Mouse (Mus musculus) cerebellum, adult 2 months (tissue): ENCODE measurements around the gene Arl15. TPM values are rescaled to one million over a fixed set of nuclear protein-coding genes. Genes with fewer than 3 reads are reported as not detected.

Source experiments
- DNase-seq, 2 experiments: peaks; one replicate each; pipeline ENCODE4 v3.0.0; 2021
- H3K27ac ChIP-seq: fragments of 200-500 bp; 2 replicates; pipeline ENCODE4 v1.5.1; 2012; ENCODE audit warnings: low read length, control low read depth, inconsistent platforms; ENCODE audit not compliant: insufficient read depth
- H3K27me3 ChIP-seq: fragments of 200-500 bp; 2 replicates; pipeline ENCODE4 v1.6.1; 2012; ENCODE audit warnings: inconsistent platforms, mild to moderate bottlenecking, low read length, moderate library complexity; ENCODE audit not compliant: control insufficient read depth, insufficient read depth
- H3K4me1 ChIP-seq: fragments of 200-500 bp; 2 replicates; pipeline ENCODE4 v1.6.1; 2011; ENCODE audit warnings: low read length; ENCODE audit not compliant: control insufficient read depth, insufficient read depth
- H3K4me3 ChIP-seq: fragments of 200-500 bp; replicated peaks from 2 replicates; pipeline ENCODE3; 2011; ENCODE audit warnings: mild to moderate bottlenecking, low read depth, low read length, control low read depth; ENCODE audit not compliant: insufficient read depth
- CTCF ChIP-seq: fragments of 200-500 bp; IDR thresholded peaks from 2 replicates; pipeline ENCODE4 v1.5.1; 2011; ENCODE audit warnings: low read depth, mild to moderate bottlenecking, control low read depth, low read length, moderate library complexity, borderline replicate concordance; ENCODE audit not compliant: insufficient read depth
- POLR2A ChIP-seq: fragments of 200-500 bp; IDR thresholded peaks from 2 replicates; pipeline ENCODE4 v1.6.1; 2011; ENCODE audit warnings: low read length, control low read depth, borderline replicate concordance; ENCODE audit not compliant: insufficient read depth
- WGBS: fragments of 180-500 bp; shearing (Covaris S2); methylation state at CpG from one replicate; pipeline ENCODE4 v1.1.7; 2018; 5-methylcytosine and 5-hydroxymethylcytosine counted together
- polyA plus RNA-seq: library from polyadenylated mRNA; depleted of rRNA; stranded (reverse); fragments of >200 nt; gene quantifications from 2 replicates; pipeline ENCODE4 v1.2.3, GENCODE M21; 2012

Gene Arl15
- polyA plus RNA-seq, 1 experiment = 10.3 TPM

GRCm38 (mm10) chr13:113793637-113794036 lies 668 bp upstream of the Arl15 start:
- 81% methylated on average over 9 of the region's 9 CpGs for WGBS
- no peaks in the 10 kb centered on the region for H3K27me3 ChIP-seq
- TF ChIP-seq POLR2A = no peak
- TF ChIP-seq CTCF = no peak
- no peak for DNase-seq
- peak overlapping the region; percentile 80 for H3K4me3 ChIP-seq
- H3K27ac ChIP-seq = peak overlapping the region; percentile 57
- H3K4me1 ChIP-seq = no peaks in the 10 kb centered on the region

GRCm38 (mm10) chr13:113794705-113795655 lies 675 bp downstream of the Arl15 start:
- peak in 1 of 2 experiments; percentile 57 for DNase-seq
- TF ChIP-seq POLR2A = no peak
- H3K27ac ChIP-seq = peak overlapping the region; percentile 65
- no peaks in the 10 kb centered on the region for H3K27me3 ChIP-seq
- no peaks in the 10 kb centered on the region for H3K4me1 ChIP-seq
- under 1% methylated on average over 52 of the region's 52 CpGs for WGBS
- H3K4me3 ChIP-seq = peak overlapping the region; percentile 80

- 81% methylated on average over 6 of the region's 6 CpGs for WGBS
- Histone ChIP-seq H3K4me3 (no peak overlapping the region), H3K27ac (no peak overlapping the region), H3K27me3 (no peaks in the 10 kb centered on the region), H3K4me1 (no peaks in the 10 kb centered on the region)
- TF ChIP-seq POLR2A (no peak), CTCF (no peak)
- no peak for DNase-seq
Measured at GRCm38 (mm10) chr13:113797378-113797777, 3.1 kb downstream of the Arl15 start.

- WGBS = 88% methylated on average over 4 of the region's 4 CpGs
- no peak for DNase-seq
- no peak for TF ChIP-seq CTCF
- no peak for TF ChIP-seq POLR2A
- no peak overlapping the region for H3K27ac ChIP-seq
- H3K4me3 ChIP-seq = no peak overlapping the region
- no peaks in the 10 kb centered on the region for H3K4me1 ChIP-seq
- no peaks in the 10 kb centered on the region for H3K27me3 ChIP-seq
Measured at GRCm38 (mm10) chr13:113799361-113799760, 5.1 kb downstream of the Arl15 start.

GRCm38 (mm10) chr13:113800246-113800645 lies 5.9 kb downstream of the Arl15 start:
- no peak for TF ChIP-seq POLR2A
- TF ChIP-seq CTCF = no peak
- no peaks in the 10 kb centered on the region for H3K4me1 ChIP-seq
- no peak overlapping the region for H3K4me3 ChIP-seq
- no peak overlapping the region for H3K27ac ChIP-seq
- WGBS = 94% methylated on average over 4 of the region's 4 CpGs
- DNase-seq = no peak
- no peaks in the 10 kb centered on the region for H3K27me3 ChIP-seq

- no peak for TF ChIP-seq POLR2A
- TF ChIP-seq CTCF = no peak
- no peak overlapping the region for H3K27ac ChIP-seq
- 91% methylated on average over 9 of the region's 9 CpGs for WGBS
- no peak overlapping the region for H3K4me3 ChIP-seq
- DNase-seq = no peak
- no peaks in the 10 kb centered on the region for H3K4me1 ChIP-seq
- no peaks in the 10 kb centered on the region for H3K27me3 ChIP-seq
Measured at GRCm38 (mm10) chr13:113802571-113802970, 8.3 kb downstream of the Arl15 start.

GRCm38 (mm10) chr13:113811141-113811540 lies 16.8 kb downstream of the Arl15 start:
- DNase-seq = no peak
- 98% methylated on average over 2 of the region's 2 CpGs for WGBS
- Histone ChIP-seq H3K27ac (no peak overlapping the region), H3K4me3 (no peak overlapping the region), H3K27me3 (no peaks in the 10 kb centered on the region), H3K4me1 (no peaks in the 10 kb centered on the region)
- TF ChIP-seq POLR2A (no peak), CTCF (no peak)
